In the genomic region with DNA sequence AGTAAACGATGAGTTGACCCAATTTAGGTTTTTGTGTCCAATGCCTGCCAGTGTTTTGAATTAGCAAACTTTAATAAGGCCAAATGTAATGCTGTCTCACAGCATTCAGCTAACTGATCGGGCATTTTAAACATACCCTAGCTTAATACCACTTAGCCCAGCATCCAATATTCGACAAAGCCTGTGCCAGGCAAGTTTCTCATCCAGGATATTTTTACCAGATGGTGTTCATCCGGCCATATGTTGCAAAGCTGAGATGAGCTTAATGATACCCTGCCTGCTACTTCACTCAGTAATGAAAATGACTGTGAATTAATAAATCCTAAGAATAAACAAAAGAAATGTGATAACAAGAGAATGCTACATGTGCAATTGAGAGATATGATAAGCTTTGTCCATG, we compare ENCODE assay signal across 14 mouse cellular contexts.
DNase-seq lines count a peak whose midpoint lies in the region; ATAC-seq and TF ChIP-seq lines count a peak whose summit lies in the region.
"Had no signal": no experiment of that assay in that cellular context is flagged by ENCODE, and none has a peak within 500 bp of the region (broad histone marks: within the 10 kb centered on the region; RNA-seq: fewer than 3 reads in every experiment).

No protein-coding gene starts in this region.

- TF ChIP-seq CTCF in MEL (IDR thresholded peaks at IDR 0.05 in 2 of 3, conservative IDR thresholded peaks at IDR 0.05 in 1 of 3; ENCODE audit: control insufficient read depth in 1 of 3, insufficient read depth in 1 of 3, low read depth in 2 of 3, low read length in 3 of 3, poor library complexity in 1 of 3, severe bottlenecking in 1 of 3): no peak
- no peak for TF ChIP-seq CTCF in cerebellum, adult 2 months (IDR thresholded peaks at IDR 0.05; ENCODE audit: borderline replicate concordance, insufficient read depth, low read depth, low read length)

- DNase-seq in hindbrain, embryonic 10.5 days (ENCODE audit: low spot score): no peak
- no peak for DNase-seq in MEL (ENCODE audit: low read depth, low spot score)
- DNase-seq in cerebellum, adult 2 months: peak; percentile 59 to 90
- peak; percentile 46 for DNase-seq in layer of hippocampus, adult 11-12 months (ENCODE audit: low spot score)
- no peak for DNase-seq in heart, postnatal 10 days
- DNase-seq in adrenal gland, adult 2 months: no peak
- no peak for DNase-seq in thymus, postnatal 10 days (ENCODE audit: low spot score in 2 of 2)
- DNase-seq: heart, postnatal 36 days; liver, embryonic 13.5 days; thymus, postnatal 14 days had no signal

- WGBS in hindbrain, embryonic 15.5 days: 60% methylated on average over 4 of the region's 4 CpGs
- 78% methylated on average over 4 of the region's 4 CpGs for WGBS in hindbrain, embryonic 10.5 days
- WGBS in cerebellum, adult 2 months: 6% methylated on average over 4 of the region's 4 CpGs

- H3K4me1 ChIP-seq in hindbrain, embryonic 15.5 days (replicated peaks): no peaks in the 10 kb centered on the region
- no peaks in the 10 kb centered on the region for H3K4me1 ChIP-seq in hindbrain, embryonic 10.5 days (replicated peaks)
- no peaks in the 10 kb centered on the region for H3K4me1 ChIP-seq in MEL (ENCODE audit: control insufficient read depth in 1 of 2, insufficient read depth in 2 of 2, low read length in 2 of 2)
- H3K4me1 ChIP-seq in cerebellum, adult 2 months (ENCODE audit: control insufficient read depth, insufficient read depth, low read length): no peaks in the 10 kb centered on the region; the same call in 1 of the 2 replicates
- H3K4me1 ChIP-seq: embryonic facial prominence, embryonic 13.5 days; kidney, embryonic 15.5 days; liver, embryonic 13.5 days had no signal

- TF ChIP-seq EP300 in MEL (IDR thresholded peaks at IDR 0.05; ENCODE audit: low read depth in 1 of 2, low read length in 2 of 2): peak; percentile 43 to 45; a peak in 2 of 4 replicates

- H3K4me2 ChIP-seq in hindbrain, embryonic 15.5 days: no peak overlapping the region
- H3K4me2 ChIP-seq: embryonic facial prominence, embryonic 13.5 days; kidney, embryonic 15.5 days; liver, embryonic 13.5 days had no signal

- no peaks in the 10 kb centered on the region for H3K9me3 ChIP-seq in hindbrain, embryonic 15.5 days
- no peaks in the 10 kb centered on the region for H3K9me3 ChIP-seq in hindbrain, embryonic 10.5 days
- no peaks in the 10 kb centered on the region for H3K9me3 ChIP-seq in MEL (replicated peaks; ENCODE audit: insufficient read depth, low read length)
- H3K9me3 ChIP-seq: embryonic facial prominence, embryonic 13.5 days; kidney, embryonic 15.5 days; liver, embryonic 13.5 days had no signal

- ATAC-seq in hindbrain, embryonic 15.5 days (ENCODE audit: low FRiP score, low read depth): peak; percentile 66; the same call in 1 of the 2 replicates

- H3K4me3 ChIP-seq in hindbrain, embryonic 15.5 days: no peak overlapping the region
- H3K4me3 ChIP-seq in hindbrain, embryonic 10.5 days: no peak overlapping the region
- H3K4me3 ChIP-seq in MEL (ENCODE audit: control insufficient read depth in 1 of 2, insufficient read depth in 1 of 2, low read depth in 2 of 2, low read length in 2 of 2): no peak overlapping the region
- H3K4me3 ChIP-seq in cerebellum, adult 2 months (replicated peaks; ENCODE audit: insufficient read depth, low read depth, low read length): no peak overlapping the region
- H3K4me3 ChIP-seq: embryonic facial prominence, embryonic 13.5 days; kidney, embryonic 15.5 days; liver, embryonic 13.5 days had no signal

- no peak overlapping the region for H3K9ac ChIP-seq in hindbrain, embryonic 15.5 days
- H3K9ac ChIP-seq in MEL (ENCODE audit: control insufficient read depth, low read depth, low read length, poor library complexity, severe bottlenecking): no peak overlapping the region
- H3K9ac ChIP-seq: embryonic facial prominence, embryonic 13.5 days; kidney, embryonic 15.5 days; liver, embryonic 13.5 days had no signal

- TF ChIP-seq RAD21 in MEL (IDR thresholded peaks at IDR 0.05; ENCODE audit: low read depth, low read length): no peak

- TF ChIP-seq POLR2A in MEL (IDR thresholded peaks at IDR 0.05; ENCODE audit: control insufficient read depth in 1 of 2, insufficient read depth in 1 of 2, low read depth in 1 of 2, low read length in 2 of 2, poor library complexity in 1 of 2): no peak
- TF ChIP-seq POLR2A in cerebellum, adult 2 months (IDR thresholded peaks at IDR 0.05; ENCODE audit: borderline replicate concordance, insufficient read depth, low read length): no peak

- intact Hi-C loops in heart, postnatal 10 days (cut with DNase I): no loop called here

- no peak overlapping the region for H3K27ac ChIP-seq in hindbrain, embryonic 15.5 days (replicated peaks)
- no peak overlapping the region for H3K27ac ChIP-seq in hindbrain, embryonic 10.5 days
- no peak overlapping the region for H3K27ac ChIP-seq in MEL (ENCODE audit: control insufficient read depth, low read depth, low read length)
- H3K27ac ChIP-seq in cerebellum, adult 2 months (ENCODE audit: insufficient read depth, low read length): no peak overlapping the region
- H3K27ac ChIP-seq: embryonic facial prominence, embryonic 13.5 days; kidney, embryonic 15.5 days; liver, embryonic 13.5 days; macrophage had no signal

- H3K36me3 ChIP-seq in hindbrain, embryonic 15.5 days: no peaks in the 10 kb centered on the region
- H3K36me3 ChIP-seq in hindbrain, embryonic 10.5 days: no peaks in the 10 kb centered on the region
- H3K36me3 ChIP-seq in MEL (ENCODE audit: control insufficient read depth in 1 of 2, insufficient read depth in 2 of 2, low read length in 2 of 2): no peaks in the 10 kb centered on the region
- H3K36me3 ChIP-seq: embryonic facial prominence, embryonic 13.5 days; kidney, embryonic 15.5 days; liver, embryonic 13.5 days had no signal

- no peaks in the 10 kb centered on the region for H3K27me3 ChIP-seq in hindbrain, embryonic 15.5 days
- no peaks in the 10 kb centered on the region for H3K27me3 ChIP-seq in hindbrain, embryonic 10.5 days (ENCODE audit: insufficient read depth, poor library complexity, severe bottlenecking)
- no peaks in the 10 kb centered on the region for H3K27me3 ChIP-seq in MEL (ENCODE audit: control insufficient read depth in 1 of 2, insufficient read depth in 2 of 2, low read length in 2 of 2)
- H3K27me3 ChIP-seq in cerebellum, adult 2 months (ENCODE audit: control insufficient read depth, insufficient read depth, low read length): no peaks in the 10 kb centered on the region
- H3K27me3 ChIP-seq: embryonic facial prominence, embryonic 13.5 days; kidney, embryonic 15.5 days; liver, embryonic 13.5 days had no signal

- H3K79me2 ChIP-seq in MEL (ENCODE audit: control insufficient read depth, insufficient read depth, low read length, poor library complexity): no peaks in the 10 kb centered on the region

TF ChIP-seq in MEL, 35 proteins besides CTCF, POLR2A, EP300 and RAD21:
- 0 out of 2 replicates have a peak, but pooled peaks have one; percentile 9 for TF ChIP-seq GATA1 (IDR thresholded peaks at IDR 0.05; ENCODE audit: low read depth, low read length)
- peak; percentile 59; the same call in 1 of the 2 replicates for TF ChIP-seq RCOR1 (IDR thresholded peaks at IDR 0.05; ENCODE audit: low read depth, low read length)
- TF ChIP-seq SMC3 (IDR thresholded peaks at IDR 0.05; ENCODE audit: low read depth, low read length): no peak
TF ChIP-seq in MEL: peak in this region for 2.

Comparison
In these comparisons a context has a peak if more than half of its experiments do, and no peak if none do; other contexts are left out.
1. DNase-seq: peak in cerebellum, adult 2 months (2 of 2) and layer of hippocampus, adult 11-12 months (single experiment); none in hindbrain, embryonic 10.5 days (single experiment), MEL (single experiment), heart, postnatal 10 days (0 of 2), adrenal gland, adult 2 months (single experiment) and thymus, postnatal 10 days (0 of 2).